Mouse (Mus musculus) stomach, embryonic 14.5 days (tissue): ENCODE data around the gene Rasal1. TPM values are rescaled to one million over a fixed set of nuclear protein-coding genes. Genes with fewer than 3 reads are reported as not detected.

ENCODE experiments used
- ATAC-seq: fragments of 200-750 bp; cut with Nextera tagmentation; 2 replicates; pipeline ENCODE4 v1.8.0; 2017; ENCODE audit warnings: low read depth, moderate TSS enrichment; ENCODE audit not compliant: insufficient number of reproducible peaks, insufficient read depth, low FRiP score
- H3K27ac ChIP-seq: fragments of 300-500 bp; sonication (generic); 2 replicates; pipeline ENCODE4 v1.5.1; 2014; ENCODE audit warnings: mild to moderate bottlenecking, low read length, moderate library complexity, mixed read lengths
- H3K27me3 ChIP-seq: fragments of 300-500 bp; sonication (generic); 2 replicates; pipeline ENCODE4 v1.6.1; 2014; ENCODE audit warnings: low read length, control low read depth, mixed read lengths; ENCODE audit not compliant: control insufficient read depth, insufficient read depth
- H3K36me3 ChIP-seq: fragments of 300-500 bp; sonication (generic); 2 replicates; pipeline ENCODE4 v1.6.1; 2014; ENCODE audit warnings: mild to moderate bottlenecking, control low read depth, low read length, moderate library complexity, mixed read lengths; ENCODE audit not compliant: control insufficient read depth, insufficient read depth
- H3K4me1 ChIP-seq: fragments of 300-500 bp; sonication (generic); 2 replicates; pipeline ENCODE4 v1.6.1; 2014; ENCODE audit warnings: low read length, control low read depth, mixed read lengths; ENCODE audit not compliant: control insufficient read depth, insufficient read depth
- H3K4me2 ChIP-seq: fragments of 300-500 bp; sonication (generic); replicated peaks from 2 replicates; pipeline ENCODE4 v1.6.1; 2014; ENCODE audit warnings: low read depth, low read length, control low read depth
- H3K4me3 ChIP-seq: fragments of 300-500 bp; sonication (generic); 2 replicates; pipeline ENCODE4 v1.5.1; 2014; ENCODE audit warnings: low read depth, low read length, control low read depth
- H3K9ac ChIP-seq: fragments of 300-500 bp; sonication (generic); replicated peaks from 2 replicates; pipeline ENCODE4 v1.6.1; 2014; ENCODE audit warnings: low read depth, mild to moderate bottlenecking, control low read depth, low read length, moderate library complexity, mixed read lengths
- H3K9me3 ChIP-seq: fragments of 300-500 bp; sonication (generic); 2 replicates; pipeline ENCODE4 v1.6.1; 2016; ENCODE audit warnings: low read depth, low read length, control low read depth; ENCODE audit not compliant: control insufficient read depth
- WGBS: fragments of 180-500 bp; shearing (Covaris S2); extraction: QIAGEN DNeasy Blood & Tissue Kit; methylation state at CpG from one replicate; pipeline ENCODE4 v1.1.7; 2014; 5-methylcytosine and 5-hydroxymethylcytosine counted together
- polyA plus RNA-seq: library from polyadenylated mRNA; unstranded; fragments of >200 nt; fragmentation: Nextera tagmentation; extraction: Ambion mirVana; gene quantifications from 2 replicates; pipeline ENCODE4 v1.2.1, GENCODE M21; 2014

Rasal1 gene
- polyA plus RNA-seq, 1 experiment from 2014 or later: 0.07 TPM

- Histone ChIP-seq H3K4me3 (no peak overlapping the region), H3K4me1 (0 out of 2 replicates have a peak, but pooled peaks cover 8% of the 10 kb centered on the region), H3K4me2 (0 out of 2 replicates have a peak overlapping the region, but pooled peaks have one; percentile 12), H3K9ac (no peak overlapping the region), H3K9me3 (no peaks in the 10 kb centered on the region), H3K27ac (no peak overlapping the region), H3K27me3 (0 out of 2 replicates have a peak, but pooled peaks cover 4% of the 10 kb centered on the region), H3K36me3 (no peaks in the 10 kb centered on the region)
- ATAC-seq: no peak
- 7% methylated on average over 16 of the region's 16 CpGs for whole genome bisulfite sequencing
Measured at GRCm38 (mm10) chr5:120706541-120706940, 57.9 kb downstream of the Rasal1 start.

GRCm38 (mm10) chr5:120706976-120707375 is 58.4 kb downstream of the Rasal1 start:
- ATAC-seq: no peak
- Histone ChIP-seq H3K27me3 (0 out of 2 replicates have a peak, but pooled peaks cover 4% of the 10 kb centered on the region), H3K36me3 (no peaks in the 10 kb centered on the region), H3K4me3 (no peak overlapping the region), H3K9me3 (no peaks in the 10 kb centered on the region), H3K9ac (no peak overlapping the region), H3K4me2 (0 out of 2 replicates have a peak overlapping the region, but pooled peaks have one; percentile 12), H3K4me1 (0 out of 2 replicates have a peak, but pooled peaks cover 8% of the 10 kb centered on the region), H3K27ac (no peak overlapping the region)
- WGBS: 48% methylated on average over 13 of the region's 13 CpGs

DNA sequence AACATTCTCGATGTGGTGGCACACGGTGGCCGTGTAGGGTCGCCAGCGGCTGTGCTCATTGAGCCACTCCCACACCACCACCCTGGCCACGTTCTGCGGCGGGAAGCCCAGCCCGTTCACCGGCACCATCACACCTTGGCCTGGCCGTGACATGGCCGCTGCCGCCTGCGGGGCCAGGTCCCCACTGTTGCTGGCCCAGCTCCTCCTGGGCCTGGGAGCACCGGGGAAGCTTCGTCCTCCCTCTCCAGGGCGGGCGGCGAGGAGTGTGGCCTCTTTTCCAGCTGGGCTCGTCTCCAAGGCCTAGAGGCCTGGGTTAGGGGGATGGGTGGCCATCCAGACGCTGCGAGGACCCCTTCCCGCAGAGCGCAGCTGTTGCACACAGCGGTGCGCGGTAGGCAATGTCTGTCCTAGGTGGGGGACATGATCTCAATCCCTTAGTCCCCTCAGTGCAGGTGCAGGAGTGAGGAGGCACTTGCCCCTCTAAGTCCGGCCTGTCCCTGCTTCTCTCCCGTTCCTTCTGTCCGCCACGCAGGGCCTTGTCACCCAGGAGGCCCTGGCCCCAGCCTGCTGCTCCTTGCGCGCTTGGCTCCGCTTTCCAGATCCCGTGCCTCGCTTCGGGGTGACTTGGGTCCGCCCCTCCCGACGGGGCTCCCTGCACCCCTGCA is 61.7 kb downstream of the Rasal1 start:
- 0 out of 2 replicates have a peak, but pooled peaks cover 8% of the 10 kb centered on the region for H3K4me1 ChIP-seq

DNA sequence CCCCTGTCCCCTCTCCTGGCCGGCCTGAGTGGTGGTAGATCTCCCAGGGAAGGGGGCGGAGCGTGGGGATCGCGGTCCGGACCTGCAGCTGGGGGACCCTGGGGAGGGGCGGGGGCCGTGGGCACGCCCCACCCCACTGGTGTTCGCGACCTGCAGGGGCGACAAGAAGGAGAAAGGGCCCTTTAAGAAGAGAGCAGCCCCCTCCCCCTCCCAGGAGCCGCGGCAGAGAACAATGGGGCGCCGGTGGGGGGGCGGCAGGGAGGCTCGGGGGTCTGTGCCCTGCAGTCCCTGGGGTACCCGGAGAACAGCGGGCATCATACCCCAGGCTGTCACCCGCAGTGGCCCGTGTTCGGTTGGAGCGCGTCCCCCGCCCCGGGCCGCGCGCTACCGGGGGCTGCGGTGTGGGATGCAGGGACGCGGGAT is 62.2 kb downstream of the Rasal1 start:
- Histone ChIP-seq H3K4me3 (peak overlapping the region; percentile 53), H3K4me2 (peak overlapping the region; percentile 79), H3K9me3 (no peaks in the 10 kb centered on the region), H3K27me3 (peaks cover 13% of the 10 kb centered on the region), H3K36me3 (no peaks in the 10 kb centered on the region), H3K9ac (peak overlapping the region; percentile 50), H3K4me1 (0 out of 2 replicates have a peak, but pooled peaks cover 8% of the 10 kb centered on the region), H3K27ac (no peak overlapping the region)
- 1% methylated on average over 29 of the region's 34 CpGs for WGBS
- peak; percentile 1; the same call in 1 of the 2 replicates for ATAC-seq

More for the DNA sequence above, 61.7 kb downstream of the Rasal1 start:
- Histone ChIP-seq H3K27ac (no peak overlapping the region), H3K4me2 (peak overlapping the region; percentile 79), H3K9ac (peak overlapping the region; percentile 50; the same call in 1 of the 2 replicates), H3K9me3 (no peaks in the 10 kb centered on the region), H3K36me3 (no peaks in the 10 kb centered on the region), H3K27me3 (peaks cover 13% of the 10 kb centered on the region), H3K4me3 (peak overlapping the region; percentile 53)
- ATAC-seq: peak; percentile 24; the same call in 1 of the 2 replicates
- WGBS: 2% methylated on average over 40 of the region's 40 CpGs

DNA sequence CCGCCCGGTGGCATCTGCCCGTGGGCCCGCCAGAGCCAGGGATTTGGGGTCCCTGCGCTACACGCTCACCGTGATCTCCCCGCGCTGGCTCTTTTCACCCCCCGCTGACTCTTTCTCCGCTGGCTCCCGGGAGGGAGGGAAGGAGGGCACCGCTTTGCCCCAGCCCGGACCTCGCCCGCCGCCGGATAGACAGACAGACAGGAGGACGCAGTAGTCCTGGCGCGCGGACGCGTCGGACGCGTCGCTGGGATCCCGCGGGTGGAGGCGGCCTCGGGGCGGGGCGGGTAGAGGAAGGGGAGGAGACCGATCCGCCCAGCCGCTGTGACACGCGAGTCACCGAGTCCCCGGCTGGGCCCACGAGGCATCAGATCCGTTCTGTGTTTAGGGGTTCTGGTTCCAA is 62.8 kb downstream of the Rasal1 start:
- ATAC-seq: no peak
- H3K4me2 ChIP-seq: peak overlapping the region; percentile 79
- no peaks in the 10 kb centered on the region for H3K9me3 ChIP-seq
- H3K4me1 ChIP-seq: 0 out of 2 replicates have a peak, but pooled peaks cover 7% of the 10 kb centered on the region
- no peaks in the 10 kb centered on the region for H3K36me3 ChIP-seq
- H3K27ac ChIP-seq: no peak overlapping the region
- H3K9ac ChIP-seq: peak overlapping the region; percentile 50; the same call in 1 of the 2 replicates
- H3K4me3 ChIP-seq: peak overlapping the region; percentile 53
- 2% methylated on average over 40 of the region's 43 CpGs for WGBS
- H3K27me3 ChIP-seq: peaks cover 13% of the 10 kb centered on the region

DNA sequence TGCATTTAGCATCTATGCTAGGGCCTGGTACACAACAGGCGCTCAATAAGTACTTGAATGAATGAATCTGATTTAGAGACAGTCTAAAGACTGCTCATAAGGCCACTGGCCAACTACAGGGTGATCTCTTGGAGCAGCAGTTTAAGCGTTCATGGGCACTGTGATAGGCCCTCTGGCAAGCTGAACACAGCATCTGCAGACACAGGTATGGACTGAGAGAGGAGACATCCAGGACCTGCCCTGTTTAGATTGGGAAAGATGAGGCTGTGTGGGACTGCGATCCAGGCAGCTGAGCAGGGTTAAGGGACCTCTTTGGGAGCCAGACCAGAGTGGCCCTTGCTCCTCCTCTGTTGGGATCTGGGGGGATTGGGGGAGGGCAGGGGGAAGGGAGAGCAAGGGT is 63.2 kb downstream of the Rasal1 start, which contains the start of gene Dtx1:
Gene Dtx1, minus strand, starts transcription at position 101 of the 400 bp plus-strand sequence.
- Histone ChIP-seq H3K4me1 (0 out of 2 replicates have a peak, but pooled peaks cover 3% of the 10 kb centered on the region), H3K4me2 (peak within 1 kb of the TSS; percentile 79), H3K36me3 (no peaks in the 10 kb centered on the region), H3K27ac (no peak within 1 kb of the TSS), H3K9me3 (no peaks in the 10 kb centered on the region), H3K4me3 (peak within 1 kb of the TSS; percentile 53), H3K9ac (peak within 1 kb of the TSS; percentile 50), H3K27me3 (peaks cover 13% of the 10 kb centered on the region)
- WGBS: 41% methylated on average over 3 of the region's 3 CpGs
- no peak for ATAC-seq

DNA sequence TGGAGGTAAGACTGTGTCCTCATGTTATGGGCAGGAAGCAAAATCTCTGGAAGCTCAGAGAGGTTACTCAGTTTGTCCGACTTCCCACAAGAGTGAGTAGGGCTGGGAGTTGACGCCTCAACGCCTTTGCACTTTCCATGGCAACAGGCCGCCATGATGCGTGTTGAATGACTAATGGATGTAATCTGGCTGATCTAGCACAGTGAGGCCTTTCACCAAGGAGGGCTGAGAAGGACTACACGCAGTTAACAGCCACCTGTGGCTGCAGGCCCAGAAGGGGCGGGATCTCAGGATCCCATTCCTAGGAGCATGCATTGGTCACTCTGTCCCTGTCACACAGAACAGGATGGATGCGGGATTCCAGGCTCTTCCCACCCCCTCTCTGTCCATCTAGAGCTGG is 64.1 kb downstream of the Rasal1 start:
- 72% methylated on average over 8 of the region's 8 CpGs for WGBS
- no peak for ATAC-seq
- Histone ChIP-seq H3K9me3 (no peaks in the 10 kb centered on the region), H3K27ac (no peak overlapping the region), H3K4me1 (0 out of 2 replicates have a peak, but pooled peaks cover 3% of the 10 kb centered on the region), H3K4me3 (no peak overlapping the region), H3K27me3 (peaks cover 13% of the 10 kb centered on the region), H3K36me3 (no peaks in the 10 kb centered on the region), H3K4me2 (no peak overlapping the region), H3K9ac (no peak overlapping the region)

DNA sequence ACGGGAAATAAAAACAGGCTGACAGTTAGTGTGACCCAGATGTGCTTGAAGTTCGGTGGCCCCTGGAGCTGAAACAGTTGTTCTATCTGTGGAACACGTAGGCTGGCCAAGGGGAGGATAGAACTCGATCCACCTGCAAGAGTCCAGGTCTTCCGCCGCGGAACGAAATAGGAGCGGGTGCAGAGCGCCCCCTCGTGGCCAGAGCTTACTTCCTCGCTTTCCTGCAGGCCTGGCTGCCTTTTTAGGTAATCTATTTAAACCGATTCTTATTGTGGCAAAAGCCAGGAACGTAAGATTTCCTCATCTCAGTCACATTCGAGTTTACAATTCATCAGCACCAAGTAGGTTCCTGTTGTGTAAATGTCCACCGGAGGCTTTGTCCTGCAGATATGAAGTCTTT is 65.7 kb downstream of the Rasal1 start:
- no peaks in the 10 kb centered on the region for H3K9me3 ChIP-seq
- no peaks in the 10 kb centered on the region for H3K36me3 ChIP-seq
- no peak overlapping the region for H3K4me3 ChIP-seq
- no peak for ATAC-seq
- H3K4me2 ChIP-seq: no peak overlapping the region
- H3K4me1 ChIP-seq: 0 out of 2 replicates have a peak, but pooled peaks cover 3% of the 10 kb centered on the region
- H3K27me3 ChIP-seq: peaks cover 13% of the 10 kb centered on the region
- no peak overlapping the region for H3K9ac ChIP-seq
- H3K27ac ChIP-seq: no peak overlapping the region
- 4% methylated on average over 16 of the region's 16 CpGs for WGBS
